Mouse (Mus musculus): ENCODE measurements around the gene Slc16a10.
A peak's percentile ranks its signal among the peaks of the same experiment; 100 is the strongest.

Gene Slc16a10

DNA sequence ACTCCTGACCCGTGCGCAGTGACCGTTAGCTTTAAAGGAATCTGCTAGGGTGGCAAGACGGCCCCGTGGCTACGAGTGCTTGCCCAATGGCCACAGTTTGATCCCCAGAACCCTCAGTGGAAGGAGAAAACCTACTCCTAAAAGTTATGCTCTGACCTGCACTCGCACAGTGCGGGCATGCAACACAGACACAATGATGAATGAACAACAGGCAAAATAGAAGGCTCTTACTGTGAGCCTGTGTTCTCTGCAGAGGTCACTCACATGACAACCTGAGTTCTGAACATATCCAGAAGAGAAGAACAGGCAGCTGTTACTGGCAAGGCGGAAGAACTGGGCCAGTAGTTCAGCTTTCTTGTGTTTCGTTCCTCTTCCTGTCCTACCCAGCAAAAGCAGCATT is 73.5 kb downstream of the Slc16a10 start:
- peak; percentile 36 to 42 for DNase-seq (ENCODE audit: low spot score in 2 of 2)

DNA sequence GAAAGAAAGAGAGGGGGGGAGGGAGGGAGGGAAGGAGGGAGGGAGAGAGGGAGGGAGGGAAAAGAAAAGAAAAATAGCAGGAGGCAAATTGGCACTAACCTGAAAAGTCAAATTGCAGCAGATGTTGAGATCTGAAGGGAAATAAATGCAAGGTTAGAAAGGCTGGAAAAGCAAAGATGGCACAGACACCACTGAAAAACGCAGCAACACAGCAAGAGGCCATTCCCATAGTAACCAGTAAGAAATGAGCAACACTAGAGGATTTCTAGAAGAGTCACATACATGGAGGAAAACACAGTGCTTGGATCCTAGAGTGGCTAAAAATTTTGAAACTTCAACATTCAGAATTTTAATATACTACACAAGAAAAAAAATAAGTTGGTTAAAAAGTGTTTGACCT is 74.5 kb downstream of the Slc16a10 start:
- DNase-seq (ENCODE audit: low spot score in 2 of 2), result no peak

DNA sequence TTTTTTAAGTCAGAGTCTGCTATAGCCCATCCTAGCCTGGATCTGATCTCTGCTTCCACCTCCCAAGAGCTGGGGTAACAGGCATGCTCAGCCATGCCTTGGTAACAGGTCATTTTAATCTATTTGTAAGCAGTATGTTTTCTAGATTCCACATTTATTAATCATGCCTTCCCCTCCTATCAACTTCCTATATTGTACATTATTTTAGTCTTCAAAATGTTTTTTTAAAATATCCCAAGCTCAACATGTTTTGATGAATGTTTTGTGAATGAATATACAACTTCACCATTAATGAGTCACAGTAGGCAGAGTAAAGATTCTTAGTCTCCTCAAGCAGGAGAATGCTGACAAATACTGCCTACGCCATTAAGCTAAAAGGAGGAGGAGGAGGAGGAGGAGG is 75.0 kb downstream of the Slc16a10 start:
- DNase-seq (ENCODE audit: low spot score in 2 of 2), result no peak

GRCm38 (mm10) chr10:40065357-40065756 is 76.7 kb downstream of the Slc16a10 start:
- no peak for DNase-seq (ENCODE audit: low spot score in 2 of 2)

GRCm38 (mm10) chr10:40063291-40063890 is 78.7 kb downstream of the Slc16a10 start:
- no peak for DNase-seq (ENCODE audit: low spot score in 2 of 2)

DNA sequence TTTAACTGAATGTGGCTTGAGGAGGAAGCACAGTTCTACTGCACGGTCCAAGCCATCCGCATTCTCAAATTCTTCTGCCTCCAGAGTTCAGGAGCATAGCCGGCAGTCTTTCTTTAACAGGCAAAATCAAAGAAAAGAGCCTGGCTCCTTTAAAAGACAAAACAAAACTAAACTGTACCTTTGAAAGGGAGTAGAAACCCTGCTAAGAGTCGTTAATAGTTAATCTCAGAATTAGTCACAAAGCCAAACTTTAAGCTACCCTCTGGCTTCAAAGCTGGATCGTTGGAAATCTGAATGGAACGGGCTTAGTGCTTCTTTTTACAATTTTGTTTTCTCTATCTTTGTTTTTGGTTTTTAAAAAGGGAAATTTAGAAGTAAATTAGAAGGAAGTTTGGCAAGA is 79.2 kb downstream of the Slc16a10 start:
- no peak for DNase-seq (ENCODE audit: low spot score in 2 of 2)

DNA sequence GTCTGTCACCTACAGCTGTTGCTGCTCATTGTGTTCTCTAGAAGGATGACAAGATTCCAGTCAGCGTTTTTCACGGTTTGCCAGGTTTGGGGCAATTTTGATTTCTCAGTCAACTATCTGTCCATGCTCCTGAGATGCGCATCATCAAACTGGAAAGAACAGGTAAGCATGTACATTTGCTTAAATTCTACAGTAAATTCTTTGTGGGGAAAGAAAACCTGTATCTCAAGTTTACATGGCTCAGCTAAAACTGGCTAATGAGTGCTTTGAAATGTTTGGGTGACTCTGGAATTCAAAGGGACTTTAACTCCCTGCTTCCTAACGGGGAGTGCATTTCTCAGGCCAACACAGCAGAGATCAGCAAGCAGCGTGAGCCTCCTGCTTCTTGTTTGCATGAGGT is 80.1 kb downstream of the Slc16a10 start:
- no peak for DNase-seq (ENCODE audit: low spot score in 2 of 2)

GRCm38 (mm10) chr10:40058786-40059120 is 83.3 kb downstream of the Slc16a10 start:
- DNase-seq (ENCODE audit: low spot score in 2 of 2), result no peak

GRCm38 (mm10) chr10:40058062-40058785 is 83.8 kb downstream of the Slc16a10 start:
- DNase-seq (ENCODE audit: low spot score in 2 of 2), result no peak

GRCm38 (mm10) chr10:40057615-40058014 is 84.4 kb downstream of the Slc16a10 start:
- no peak for DNase-seq (ENCODE audit: low spot score in 2 of 2)

DNA sequence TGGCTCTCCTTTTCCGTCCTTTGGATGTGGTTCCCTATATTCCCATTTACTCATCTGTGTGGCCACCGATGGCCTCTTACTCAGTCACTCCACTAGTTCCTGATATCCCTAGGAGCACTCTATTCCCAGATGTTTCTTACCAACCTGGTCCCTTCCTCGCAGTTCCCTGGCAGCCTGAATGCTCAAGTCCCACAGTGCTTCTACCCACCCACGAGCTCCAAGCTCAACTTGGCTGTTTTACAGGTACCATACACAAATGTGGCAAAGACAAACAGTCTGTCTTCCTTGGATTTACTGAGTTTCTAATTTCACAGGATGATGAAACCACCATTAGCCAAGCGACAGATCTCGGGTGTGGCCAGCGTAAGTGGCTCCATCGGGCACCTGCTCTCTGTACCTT is 87.6 kb downstream of the Slc16a10 start:
- no peak for DNase-seq (ENCODE audit: low spot score in 2 of 2)

DNA sequence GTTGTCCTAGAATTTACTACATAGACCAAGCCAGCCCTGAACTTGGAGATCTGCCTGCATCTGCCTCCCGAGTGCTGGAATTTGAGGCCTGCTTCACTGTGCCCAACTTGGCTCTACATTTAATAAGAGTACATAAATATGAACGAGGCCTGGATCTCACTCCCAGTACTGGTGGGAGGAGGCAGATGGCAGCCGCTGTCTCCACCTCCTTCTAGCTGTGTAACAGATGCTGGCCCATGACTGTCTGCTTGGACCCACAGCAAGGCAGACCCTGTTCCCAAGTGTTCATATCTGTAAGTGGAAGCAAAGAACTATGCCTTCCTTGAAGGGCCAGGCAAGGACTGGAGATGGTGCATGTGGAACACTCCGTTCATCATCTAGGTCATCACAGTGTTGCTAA is 88.2 kb downstream of the Slc16a10 start:
- no peak for DNase-seq (ENCODE audit: low spot score in 2 of 2)

- DNase-seq (ENCODE audit: low spot score in 2 of 2), result peak in 1 of 2 experiments; percentile 39
Observed at GRCm38 (mm10) chr10:40053257-40053895, 88.7 kb downstream of the Slc16a10 start.

GRCm38 (mm10) chr10:40051997-40052396 is 90.1 kb downstream of the Slc16a10 start:
- no peak for DNase-seq (ENCODE audit: low spot score in 2 of 2)

- no peak for DNase-seq (ENCODE audit: low spot score in 2 of 2)
Observed at GRCm38 (mm10) chr10:40050763-40051162, 91.3 kb downstream of the Slc16a10 start.

GRCm38 (mm10) chr10:40041339-40041738 is 100.7 kb downstream of the Slc16a10 start:
- no peak for DNase-seq (ENCODE audit: low spot score in 2 of 2)

DNA sequence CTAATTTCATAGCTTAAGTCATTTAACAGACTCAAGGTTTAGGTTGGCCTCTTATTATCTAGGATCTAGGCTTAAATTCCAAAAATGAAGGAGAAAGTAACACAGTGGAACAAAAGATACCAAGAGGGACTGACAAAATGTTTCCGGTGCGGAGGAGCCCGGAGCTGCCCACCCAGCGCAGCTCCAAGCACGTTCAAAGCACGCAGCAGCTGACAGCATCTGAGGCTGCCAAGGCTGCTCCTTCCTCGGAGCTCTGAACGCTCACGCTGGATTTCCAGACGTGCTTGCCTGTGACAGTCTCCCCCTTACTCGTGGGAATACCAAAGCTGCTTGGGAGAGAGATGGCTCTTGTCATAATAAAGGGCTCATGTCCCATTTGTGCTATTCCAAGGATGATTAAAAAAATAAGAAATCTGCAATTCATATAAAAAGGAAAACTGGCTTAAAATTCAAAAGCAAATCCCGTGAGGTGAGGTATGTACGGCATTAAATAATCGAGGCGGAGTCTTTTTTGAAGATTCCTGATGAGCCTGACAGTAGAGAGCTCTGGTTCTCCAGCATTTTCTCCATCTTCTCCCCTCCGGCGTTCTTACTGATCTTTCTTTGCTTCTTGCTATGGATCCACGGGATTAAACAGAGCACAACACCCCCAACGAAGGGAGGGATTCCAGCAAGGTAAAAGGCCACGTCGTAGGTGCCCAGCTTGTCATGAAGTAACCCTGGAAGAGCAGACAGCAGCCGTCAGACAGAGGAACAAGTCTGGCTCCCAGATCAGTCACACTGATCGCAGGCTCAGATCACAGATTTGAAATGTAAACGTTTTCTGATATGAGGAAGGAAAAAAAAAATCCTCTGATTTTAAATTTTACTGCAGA is 105.1 kb downstream of the Slc16a10 start:
- DNase-seq (ENCODE audit: low spot score in 2 of 2), result peak in 1 of 2 experiments; percentile 18

- no peak for DNase-seq (ENCODE audit: low spot score in 2 of 2)
Observed at GRCm38 (mm10) chr10:40034956-40035355, 107.1 kb downstream of the Slc16a10 start.

GRCm38 (mm10) chr10:40032897-40033296 is 109.2 kb downstream of the Slc16a10 start:
- no peak for DNase-seq (ENCODE audit: low spot score in 2 of 2)

DNA sequence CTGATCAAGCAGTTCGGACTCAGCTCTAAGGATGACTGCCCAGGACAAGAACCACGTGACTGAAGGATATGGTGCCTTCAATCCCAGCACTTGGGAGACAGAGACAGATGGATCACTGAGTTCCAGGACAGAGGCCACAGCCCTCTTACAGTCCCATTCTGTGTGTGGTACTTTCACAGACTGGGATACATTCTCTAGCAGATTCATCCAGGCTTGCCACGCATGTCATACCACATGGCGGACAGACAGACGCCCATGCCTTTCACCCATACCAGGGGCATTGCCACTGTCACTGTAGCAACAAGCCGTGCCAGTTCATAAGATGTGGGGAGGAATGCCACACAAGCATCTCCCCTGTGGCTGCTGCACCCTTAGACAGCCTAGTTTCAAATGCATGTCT is 111.3 kb downstream of the Slc16a10 start:
- DNase-seq (ENCODE audit: low spot score in 2 of 2), result no peak

DNA sequence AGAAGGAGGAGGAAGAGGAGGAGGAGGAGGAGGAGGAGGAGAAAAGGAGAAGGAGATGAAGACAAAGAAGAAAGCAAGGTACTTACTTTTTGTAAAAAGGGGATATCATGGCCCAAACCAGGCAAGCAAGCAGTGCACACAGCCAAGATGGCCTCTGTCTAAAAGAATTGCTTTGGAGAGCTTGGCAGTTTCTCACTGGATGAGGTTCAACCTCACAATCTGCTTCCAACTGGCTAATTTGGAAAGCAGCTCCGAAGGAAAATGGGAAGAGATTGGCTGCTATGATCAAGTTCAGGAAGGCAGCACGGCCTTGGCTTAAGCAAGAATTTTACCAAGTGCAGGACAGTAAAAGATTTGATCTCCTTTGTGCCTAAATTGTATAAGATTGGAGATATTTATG is 112.4 kb downstream of the Slc16a10 start:
- peak; percentile 12 to 49 for DNase-seq (ENCODE audit: low spot score in 2 of 2)

GRCm38 (mm10) chr10:40028091-40028490 is 114.0 kb downstream of the Slc16a10 start:
- no peak for DNase-seq (ENCODE audit: low spot score in 2 of 2)

Measured in heart, adult 9 months (tissue).